Mouse (Mus musculus): ENCODE data around the gene Opa1. TPM values are rescaled to one million over a fixed set of nuclear protein-coding genes. Genes with fewer than 3 reads are reported as not detected.

Opa1 gene
- total and polyA plus RNA-seq, 2 experiments from 2014 or later: 43.9 to 77.4 TPM

DNA sequence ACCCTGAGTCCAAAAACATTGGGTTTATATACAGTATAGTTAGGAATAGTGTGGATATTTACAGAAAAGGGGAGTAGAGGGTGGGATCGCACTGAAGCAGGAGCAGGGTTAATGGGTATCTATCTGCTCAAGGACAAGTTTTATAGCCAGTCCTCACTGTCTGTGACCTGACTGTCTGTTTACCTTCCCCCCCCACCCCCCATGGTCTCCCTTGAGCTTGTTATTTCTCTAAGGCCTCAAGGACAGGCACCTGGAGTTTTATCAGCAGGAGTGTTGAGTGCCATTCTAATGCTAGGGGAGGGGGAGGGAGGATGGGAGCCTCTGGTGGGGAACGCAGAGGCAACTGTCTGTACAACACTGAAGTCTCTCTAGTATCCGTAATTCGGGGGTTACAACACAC lies 85.3 kb downstream of the Opa1 start:
- H3K4me2 ChIP-seq (ENCODE audit: low read depth, low read length, poor library complexity, severe bottlenecking): no peak overlapping the region
- no peak for DNase-seq (ENCODE audit: low spot score)
- H3K36me3 ChIP-seq (ENCODE audit: insufficient read depth, low read length): no peaks in the 10 kb centered on the region
- WGBS: 63% methylated on average over 4 of the region's 4 CpGs
- H3K27me3 ChIP-seq (ENCODE audit: insufficient read depth, low read length): peaks cover 42% of the 10 kb centered on the region
- H3K4me3 ChIP-seq (ENCODE audit: low read depth, low read length): no peak overlapping the region
- ATAC-seq (ENCODE audit: low FRiP score): no peak
- no peak overlapping the region for H3K27ac ChIP-seq (ENCODE audit: low read depth, low read length)
- no peaks in the 10 kb centered on the region for H3K9me3 ChIP-seq (ENCODE audit: low read length)
- TF ChIP-seq CTCF (IDR thresholded peaks at IDR 0.05): no peak
- no peaks in the 10 kb centered on the region for H3K4me1 ChIP-seq (ENCODE audit: insufficient read depth, low read length)
- H3K9ac ChIP-seq (replicated peaks; ENCODE audit: low read length, poor library complexity, severe bottlenecking): no peak overlapping the region

DNA sequence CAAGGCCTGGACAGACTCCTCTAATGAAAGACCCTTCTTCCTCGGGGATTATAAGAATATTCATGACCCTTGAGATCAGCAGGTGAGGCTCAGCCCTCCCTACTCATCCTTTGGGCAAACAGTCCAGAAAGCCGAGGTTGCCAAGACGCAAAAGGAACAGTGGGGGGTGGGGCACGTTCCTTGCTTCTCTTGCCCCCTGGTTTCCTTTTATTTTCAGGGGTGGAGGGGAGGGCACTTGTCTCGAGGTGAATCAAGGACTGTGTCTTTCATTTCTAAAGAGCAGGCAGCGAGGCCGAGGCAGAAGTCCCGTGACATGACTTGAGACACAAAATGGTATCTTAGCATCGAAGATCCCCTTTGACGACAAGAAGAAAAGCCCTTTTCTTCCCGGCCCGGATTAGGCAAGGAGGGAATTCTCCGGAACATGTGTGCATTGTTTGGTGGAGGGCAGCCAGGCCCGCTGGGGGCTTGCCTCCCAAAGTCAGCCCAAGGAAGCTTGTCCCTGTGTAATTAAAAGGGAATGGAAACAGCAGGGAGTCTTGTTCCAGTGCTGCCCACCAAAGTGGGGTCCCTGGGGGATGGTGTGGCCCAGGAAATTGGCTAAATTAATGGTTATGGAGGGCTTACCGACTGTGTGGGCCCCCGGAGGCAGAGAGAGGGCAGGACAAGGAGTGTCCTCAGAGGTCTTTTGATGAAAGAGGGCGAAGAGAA lies 88.0 kb downstream of the Opa1 start:
- Histone ChIP-seq H3K9me3 (ENCODE audit: low read length) (no peaks in the 10 kb centered on the region), H3K27ac (ENCODE audit: low read depth, low read length) (no peak overlapping the region), H3K4me3 (ENCODE audit: low read depth, low read length) (no peak overlapping the region), H3K4me1 (ENCODE audit: insufficient read depth, low read length) (no peaks in the 10 kb centered on the region), H3K9ac (replicated peaks; ENCODE audit: low read length, poor library complexity, severe bottlenecking) (no peak overlapping the region), H3K36me3 (ENCODE audit: insufficient read depth, low read length) (no peaks in the 10 kb centered on the region), H3K27me3 (ENCODE audit: insufficient read depth, low read length) (peaks cover 41% of the 10 kb centered on the region), H3K4me2 (ENCODE audit: low read depth, low read length, poor library complexity, severe bottlenecking) (no peak overlapping the region)
- DNase-seq (ENCODE audit: low spot score) (no peak), ATAC-seq (ENCODE audit: low FRiP score) (peak; percentile 31; the same call in 1 of the 2 replicates)
- 10% methylated on average over 17 of the region's 17 CpGs for WGBS
- no peak for TF ChIP-seq CTCF (IDR thresholded peaks at IDR 0.05)

DNA sequence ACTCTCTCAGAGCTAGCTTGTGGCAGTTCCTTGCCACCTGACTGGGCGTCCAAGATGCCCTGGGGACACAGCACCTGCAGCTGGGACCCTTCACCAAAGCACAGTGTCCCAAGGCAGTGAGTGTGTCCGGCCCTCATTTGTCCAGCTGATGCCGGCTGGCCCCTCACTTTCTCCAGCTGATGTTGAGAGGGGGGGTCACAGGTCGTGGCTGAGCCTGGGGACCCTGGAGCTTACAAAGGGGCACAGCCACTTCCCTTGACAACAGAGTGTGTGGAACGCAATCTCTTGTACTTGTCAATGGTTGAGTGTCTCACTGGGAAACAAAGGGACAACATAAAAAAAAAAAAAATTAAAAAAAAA lies 88.5 kb downstream of the Opa1 start:
- Histone ChIP-seq H3K27ac (ENCODE audit: low read depth, low read length) (no peak overlapping the region), H3K36me3 (ENCODE audit: insufficient read depth, low read length) (no peaks in the 10 kb centered on the region), H3K27me3 (ENCODE audit: insufficient read depth, low read length) (peaks cover 44% of the 10 kb centered on the region), H3K9me3 (ENCODE audit: low read length) (no peaks in the 10 kb centered on the region), H3K9ac (replicated peaks; ENCODE audit: low read length, poor library complexity, severe bottlenecking) (no peak overlapping the region), H3K4me3 (ENCODE audit: low read depth, low read length) (no peak overlapping the region), H3K4me2 (ENCODE audit: low read depth, low read length, poor library complexity, severe bottlenecking) (no peak overlapping the region), H3K4me1 (ENCODE audit: insufficient read depth, low read length) (no peaks in the 10 kb centered on the region)
- WGBS: 14% methylated on average over 5 of the region's 5 CpGs
- no peak for TF ChIP-seq CTCF (IDR thresholded peaks at IDR 0.05)
- no peak for ATAC-seq (ENCODE audit: low FRiP score)
- DNase-seq (ENCODE audit: low spot score): no peak

DNA sequence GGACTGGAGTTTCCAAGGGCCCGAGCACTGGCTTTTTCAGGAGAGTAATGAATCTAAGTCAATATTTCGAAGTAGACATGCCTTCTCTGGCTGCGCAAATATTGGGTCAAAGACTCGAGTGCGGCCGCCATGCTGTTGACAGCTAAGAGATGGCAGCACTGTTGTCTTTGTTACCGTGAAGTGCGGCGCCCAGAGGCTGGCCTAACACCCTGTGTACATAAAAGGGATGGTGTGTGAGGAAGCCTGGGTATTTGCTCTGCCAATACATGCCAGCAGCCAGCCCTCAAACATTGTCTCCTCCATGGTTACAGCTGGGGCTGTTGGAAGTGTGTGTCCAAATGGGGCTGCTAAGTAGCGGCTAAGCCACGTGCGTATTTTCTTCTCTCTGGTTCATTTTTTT lies 89.3 kb downstream of the Opa1 start:
- no peak for DNase-seq (ENCODE audit: low spot score)
- no peaks in the 10 kb centered on the region for H3K36me3 ChIP-seq (ENCODE audit: insufficient read depth, low read length)
- no peaks in the 10 kb centered on the region for H3K4me1 ChIP-seq (ENCODE audit: insufficient read depth, low read length)
- H3K9ac ChIP-seq (replicated peaks; ENCODE audit: low read length, poor library complexity, severe bottlenecking): no peak overlapping the region
- ATAC-seq (ENCODE audit: low FRiP score): no peak
- H3K27ac ChIP-seq (ENCODE audit: low read depth, low read length): no peak overlapping the region
- WGBS: 66% methylated on average over 12 of the region's 12 CpGs
- H3K4me2 ChIP-seq (ENCODE audit: low read depth, low read length, poor library complexity, severe bottlenecking): no peak overlapping the region
- peaks cover 40% of the 10 kb centered on the region for H3K27me3 ChIP-seq (ENCODE audit: insufficient read depth, low read length)
- H3K4me3 ChIP-seq (ENCODE audit: low read depth, low read length): no peak overlapping the region
- no peaks in the 10 kb centered on the region for H3K9me3 ChIP-seq (ENCODE audit: low read length)
- TF ChIP-seq CTCF (IDR thresholded peaks at IDR 0.05): no peak

DNA sequence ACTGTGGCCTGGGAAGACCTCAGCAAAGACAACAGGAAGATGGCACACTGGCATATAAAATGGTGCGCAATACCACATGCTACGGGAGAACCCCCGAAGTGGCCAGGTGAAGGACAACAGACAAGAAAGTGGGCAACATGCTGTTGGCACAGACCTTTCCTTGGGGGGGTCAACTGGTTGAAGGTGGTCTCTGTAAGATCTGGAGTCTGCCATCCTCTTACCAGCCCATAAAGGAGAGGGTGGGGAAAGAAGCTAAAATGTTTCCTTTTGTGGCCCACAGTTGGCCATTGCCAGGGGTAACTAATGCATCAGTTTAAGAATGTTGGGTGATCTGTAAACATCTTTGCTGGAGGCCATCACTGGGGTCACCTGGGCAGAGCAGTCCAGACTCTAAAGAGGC lies 91.7 kb downstream of the Opa1 start:
- H3K27me3 ChIP-seq (ENCODE audit: insufficient read depth, low read length): peaks cover 34% of the 10 kb centered on the region
- no peak for TF ChIP-seq CTCF (IDR thresholded peaks at IDR 0.05)

DNA sequence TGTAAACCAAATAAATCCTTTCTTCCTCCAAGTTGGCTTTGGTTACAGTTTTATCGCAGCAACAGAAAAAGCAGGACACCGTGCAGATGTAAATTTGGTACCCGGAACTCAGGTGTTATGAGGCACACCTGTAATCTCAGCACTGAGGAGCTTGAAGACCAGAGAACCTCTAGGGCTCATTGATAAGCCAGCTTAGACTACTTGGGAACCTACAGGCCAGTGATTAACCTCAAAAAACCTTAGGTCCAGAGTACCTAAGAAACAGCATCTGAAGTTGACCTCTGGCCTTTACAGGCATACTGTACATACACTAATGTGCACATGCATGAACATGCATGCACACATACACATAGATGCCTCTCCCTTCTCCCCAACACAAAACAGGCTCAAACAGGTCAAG lies 94.1 kb downstream of the Opa1 start:
- no peaks in the 10 kb centered on the region for H3K4me1 ChIP-seq (ENCODE audit: insufficient read depth, low read length)
- TF ChIP-seq CTCF (IDR thresholded peaks at IDR 0.05): no peak
- H3K4me3 ChIP-seq (ENCODE audit: low read depth, low read length): no peak overlapping the region

More for the DNA sequence above, 91.7 kb downstream of the Opa1 start:
- ATAC-seq (ENCODE audit: low FRiP score): no peak
- Histone ChIP-seq H3K9me3 (ENCODE audit: low read length) (no peaks in the 10 kb centered on the region), H3K9ac (replicated peaks; ENCODE audit: low read length, poor library complexity, severe bottlenecking) (no peak overlapping the region), H3K4me2 (ENCODE audit: low read depth, low read length, poor library complexity, severe bottlenecking) (no peak overlapping the region), H3K4me1 (ENCODE audit: insufficient read depth, low read length) (no peaks in the 10 kb centered on the region), H3K36me3 (ENCODE audit: insufficient read depth, low read length) (no peaks in the 10 kb centered on the region), H3K4me3 (ENCODE audit: low read depth, low read length) (no peak overlapping the region), H3K27ac (ENCODE audit: low read depth, low read length) (no peak overlapping the region)
- DNase-seq (ENCODE audit: low spot score): no peak
- WGBS: 99% methylated on average over 3 of the region's 3 CpGs

More for the DNA sequence above, 94.1 kb downstream of the Opa1 start:
- no peak for ATAC-seq (ENCODE audit: low FRiP score)
- DNase-seq (ENCODE audit: low spot score): no peak
- Histone ChIP-seq H3K27ac (ENCODE audit: low read depth, low read length) (no peak overlapping the region), H3K4me2 (ENCODE audit: low read depth, low read length, poor library complexity, severe bottlenecking) (no peak overlapping the region), H3K9me3 (ENCODE audit: low read length) (peaks cover 5% of the 10 kb centered on the region; the same call in 1 of the 2 replicates), H3K9ac (replicated peaks; ENCODE audit: low read length, poor library complexity, severe bottlenecking) (no peak overlapping the region), H3K27me3 (ENCODE audit: insufficient read depth, low read length) (peaks cover 30% of the 10 kb centered on the region), H3K36me3 (ENCODE audit: insufficient read depth, low read length) (no peaks in the 10 kb centered on the region)
- 98% methylated on average over 3 of the region's 3 CpGs for WGBS
